8 mouse cellular contexts compared by ENCODE assay signal in the genomic region with DNA sequence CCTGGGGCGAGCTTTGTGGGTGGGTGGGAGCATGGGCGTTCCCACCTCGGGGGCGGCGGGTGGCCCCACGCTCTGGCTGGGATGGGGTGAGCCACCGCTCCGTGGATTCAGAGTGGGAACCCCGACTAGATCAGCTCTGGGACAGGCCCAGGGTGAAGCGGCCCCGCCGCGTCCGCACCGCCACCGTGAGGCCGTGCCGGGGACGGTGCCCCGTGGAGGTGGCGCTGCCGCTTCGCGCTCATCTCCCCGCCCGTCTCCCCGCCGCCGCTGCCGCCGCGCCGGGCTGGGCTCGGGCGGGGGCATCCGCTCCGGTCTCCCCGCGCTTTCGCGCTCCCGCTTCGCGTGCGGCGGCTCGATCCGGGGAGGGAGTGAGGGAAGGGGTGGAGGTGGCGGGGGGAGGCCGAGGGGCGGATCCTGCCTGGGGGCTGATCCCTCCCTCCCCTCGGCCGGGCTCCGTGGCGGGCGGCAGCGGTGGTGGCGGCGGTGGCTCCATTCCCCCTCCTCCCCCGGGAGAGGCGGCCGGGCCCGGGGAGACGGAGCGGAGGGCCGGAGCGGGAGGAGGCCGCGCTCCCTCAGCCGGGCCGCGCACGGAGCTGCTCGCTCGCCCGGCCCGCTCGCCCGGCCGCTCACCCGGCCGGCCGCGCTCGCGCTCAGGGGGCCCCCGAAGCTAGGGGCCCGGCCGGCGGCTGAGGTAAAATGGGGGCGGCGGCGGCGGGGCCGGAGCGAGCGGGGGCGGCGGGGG. TPM values are rescaled to one million over a fixed set of nuclear protein-coding genes. Genes with fewer than 3 reads are reported as not detected.
DNase-seq lines count a peak whose midpoint lies in the region; ATAC-seq and TF ChIP-seq lines count a peak whose summit lies in the region.

Gene Brpf3, plus strand, starts transcription at position 420 of the 742 bp plus-strand sequence.

- WGBS in heart, embryonic 12.5 days = 1% methylated on average over 53 of the region's 99 CpGs
- WGBS in kidney, postnatal 0 days = 0% methylated on average over 22 of the region's 99 CpGs
- under 1% methylated on average over 76 of the region's 99 CpGs for WGBS in liver, embryonic 11.5 days

- H3K4me2 ChIP-seq in heart, embryonic 12.5 days = peak within 1 kb of the TSS; percentile 98
- peak within 1 kb of the TSS; percentile 97 for H3K4me2 ChIP-seq in kidney, postnatal 0 days (ENCODE audit: low read length)
- peak within 1 kb of the TSS; percentile 93 for H3K4me2 ChIP-seq in liver, embryonic 11.5 days
- peak within 1 kb of the TSS; percentile 82 for H3K4me2 ChIP-seq in myocyte (ENCODE audit: low read depth)

- TF ChIP-seq CTCF in bone marrow macrophage, adult 2 months (IDR thresholded peaks at IDR 0.05; ENCODE audit: low read depth, low read length) = no peak
- TF ChIP-seq CTCF in kidney, postnatal 0 days (IDR thresholded peaks at IDR 0.05; ENCODE audit: low read depth) = peak; percentile 46; the same call in 1 of the 2 replicates

- peak; percentile 82 for DNase-seq in A20 (ENCODE audit: low read depth, low spot score)
- DNase-seq in kidney, postnatal 0 days (ENCODE audit: low spot score) = peak; percentile 72
- DNase-seq in liver, embryonic 11.5 days (ENCODE audit: low spot score) = peak; percentile 82
- DNase-seq in spleen, postnatal 4 days (ENCODE audit: low spot score in 2 of 2) = peak; percentile 85 to 94

- H3K9ac ChIP-seq in heart, embryonic 12.5 days = peak within 1 kb of the TSS; percentile 100
- peak within 1 kb of the TSS; percentile 100 for H3K9ac ChIP-seq in kidney, postnatal 0 days (ENCODE audit: low read depth, low read length)
- peak within 1 kb of the TSS; percentile 99 for H3K9ac ChIP-seq in liver, embryonic 11.5 days (ENCODE audit: low read depth, low read length)

- peaks cover under 1% of the 10 kb centered on the region for H3K36me3 ChIP-seq in heart, embryonic 12.5 days
- no peaks in the 10 kb centered on the region for H3K36me3 ChIP-seq in kidney, postnatal 0 days (ENCODE audit: insufficient read depth, low read length)
- H3K36me3 ChIP-seq in liver, embryonic 11.5 days (ENCODE audit: control insufficient read depth, insufficient read depth, low read length) = peaks cover 2% of the 10 kb centered on the region
- H3K36me3 ChIP-seq in myocyte (ENCODE audit: control insufficient read depth, insufficient read depth) = no peaks in the 10 kb centered on the region

- H3K4me1 ChIP-seq in bone marrow macrophage, adult 2 months (ENCODE audit: control insufficient read depth, insufficient read depth, low read length) = peaks cover 9% of the 10 kb centered on the region; the same call in 1 of the 2 replicates
- H3K4me1 ChIP-seq in heart, embryonic 12.5 days (replicated peaks) = peaks cover 24% of the 10 kb centered on the region
- H3K4me1 ChIP-seq in kidney, postnatal 0 days (replicated peaks; ENCODE audit: insufficient read depth, low read length) = peaks cover 19% of the 10 kb centered on the region
- peaks cover 34% of the 10 kb centered on the region for H3K4me1 ChIP-seq in liver, embryonic 11.5 days (replicated peaks; ENCODE audit: control insufficient read depth, insufficient read depth, low read length)

- H3K9me3 ChIP-seq in heart, embryonic 12.5 days (replicated peaks) = no peaks in the 10 kb centered on the region
- H3K9me3 ChIP-seq in kidney, postnatal 0 days (replicated peaks; ENCODE audit: low read length) = no peaks in the 10 kb centered on the region
- no peaks in the 10 kb centered on the region for H3K9me3 ChIP-seq in liver, embryonic 11.5 days (ENCODE audit: control insufficient read depth, low read length)

- no peaks in the 10 kb centered on the region for H3K27me3 ChIP-seq in heart, embryonic 12.5 days (replicated peaks)
- H3K27me3 ChIP-seq in kidney, postnatal 0 days (ENCODE audit: insufficient read depth, low read length) = no peaks in the 10 kb centered on the region
- H3K27me3 ChIP-seq in liver, embryonic 11.5 days (replicated peaks; ENCODE audit: control insufficient read depth, insufficient read depth, low read length) = no peaks in the 10 kb centered on the region
- H3K27me3 ChIP-seq in myocyte (ENCODE audit: control insufficient read depth, insufficient read depth, insufficient read length) = no peaks in the 10 kb centered on the region

- H3ac ChIP-seq in myocyte (ENCODE audit: control insufficient read depth, insufficient read length) = peak within 1 kb of the TSS; percentile 89

- peaks cover 36% of the 10 kb centered on the region for H3K79me2 ChIP-seq in myocyte (ENCODE audit: control insufficient read depth, insufficient read depth)

- TF ChIP-seq POLR2A in bone marrow macrophage, adult 2 months (IDR thresholded peaks at IDR 0.05; ENCODE audit: borderline replicate concordance, low read depth, low read length) = no peak
- TF ChIP-seq POLR2A in myocyte (IDR thresholded peaks at IDR 0.05; ENCODE audit: insufficient read length, low read depth) = peak; percentile 69

- H3K4me3 ChIP-seq in bone marrow macrophage, adult 2 months (ENCODE audit: insufficient read depth, low read length) = peak within 1 kb of the TSS; percentile 80
- H3K4me3 ChIP-seq in heart, embryonic 12.5 days = peak within 1 kb of the TSS; percentile 89
- H3K4me3 ChIP-seq in kidney, postnatal 0 days (replicated peaks; ENCODE audit: low read depth, low read length) = peak within 1 kb of the TSS; percentile 99
- peak within 1 kb of the TSS; percentile 94 for H3K4me3 ChIP-seq in liver, embryonic 11.5 days (ENCODE audit: low read depth, low read length)
- peak within 1 kb of the TSS; percentile 56 for H3K4me3 ChIP-seq in myocyte

- H3K27ac ChIP-seq in bone marrow macrophage, adult 2 months (ENCODE audit: insufficient read depth, low read depth, low read length) = peak within 1 kb of the TSS; percentile 36; the same call in 1 of the 2 replicates
- H3K27ac ChIP-seq in heart, embryonic 12.5 days (ENCODE audit: poor library complexity, severe bottlenecking) = peak within 1 kb of the TSS; percentile 99
- peak within 1 kb of the TSS; percentile 99 for H3K27ac ChIP-seq in kidney, postnatal 0 days
- H3K27ac ChIP-seq in liver, embryonic 11.5 days (ENCODE audit: low read depth, low read length) = peak within 1 kb of the TSS; percentile 98

- ATAC-seq in erythroid progenitor cell, adult 5-6 weeks (replicated peaks; ENCODE audit: low FRiP score, poor library complexity, severe bottlenecking) = peak; percentile 55
- peak; percentile 80 for ATAC-seq in heart, embryonic 12.5 days (ENCODE audit: insufficient number of reproducible peaks, low FRiP score)
- ATAC-seq in kidney, postnatal 0 days (replicated peaks; ENCODE audit: low FRiP score, low read depth) = peak; percentile 78
- ATAC-seq in liver, embryonic 11.5 days (replicated peaks; ENCODE audit: low FRiP score) = peak; percentile 69

TF ChIP-seq in myocyte, 11 proteins besides CTCF, POLR2A, EP300 and RAD21:
- TF ChIP-seq CEBPB (IDR thresholded peaks at IDR 0.05; ENCODE audit: insufficient read depth, poor library complexity, severe bottlenecking) = no peak
- peak in 1 of 3 experiments; percentile 6 for TF ChIP-seq MYOD1 (IDR thresholded peaks at IDR 0.05; ENCODE audit: control insufficient read depth in 1 of 3, insufficient read length in 2 of 3, low read depth in 2 of 3)
- peak; percentile 76 for TF ChIP-seq POLR2AphosphoS2 (IDR thresholded peaks at IDR 0.05; ENCODE audit: insufficient read length, low read depth)
- TF ChIP-seq SRF (IDR thresholded peaks at IDR 0.05; ENCODE audit: control insufficient read depth, insufficient read length, low read depth) = peak; percentile 5
- no peak for TF ChIP-seq E2F4 (IDR thresholded peaks at IDR 0.05; ENCODE audit: insufficient read depth)

RNA-seq across cellular contexts. Expression of gene Brpf3, which starts in this region (rescaled TPM):
- polyA plus RNA-seq in bone marrow macrophage, adult 2 months (2012; ENCODE audit: insufficient read depth, insufficient read length, missing spikeins) = 29.1 and 34.3 TPM in 2 replicates
- total RNA-seq in erythroid progenitor cell, adult 5-6 weeks (2015; ENCODE audit: low replicate concordance) = 497 and 560 TPM in 2 replicates
- total RNA-seq in erythroid progenitor cell, adult 5-6 weeks (2017; ENCODE audit: low replicate concordance) = 243 and 286 TPM in 2 replicates
- polyA plus RNA-seq in heart, embryonic 12.5 days (2016; fragmentation: Nextera tagmentation; extraction: Ambion mirVana) = 13.2 and 15.4 TPM in 2 replicates
- polyA plus RNA-seq in kidney, postnatal 0 days (2015; fragmentation: Nextera tagmentation; extraction: Ambion mirVana) = 7.1 and 8.3 TPM in 2 replicates
- 29.3 and 34.8 TPM in 2 replicates for polyA plus RNA-seq in liver, embryonic 11.5 days (2014; fragmentation: Nextera tagmentation; extraction: Ambion mirVana)
- polyA plus RNA-seq in myocyte (2012; fragmentation: generic; extraction: Trizol) = 6.7 TPM

Comparison
In these comparisons a context has a peak if more than half of its experiments do, and no peak if none do; other contexts are left out.
1. Peak in every context shown above with its lines: DNase-seq, ATAC-seq, H3K4me3 ChIP-seq and H3K27ac ChIP-seq.
2. H3K27ac ChIP-seq: peak in every context shown above with its lines; median percentile 99 in heart, embryonic 12.5 days; 99 in kidney, postnatal 0 days; 98 in liver, embryonic 11.5 days; 36 in bone marrow macrophage, adult 2 months.